Mouse (Mus musculus) thymus, adult 2 months (tissue): ENCODE measurements around the gene Uhrf1bp1l.

Source experiments
- CTCF ChIP-seq: fragments of 200-500 bp; IDR thresholded peaks from 2 replicates; pipeline ENCODE4 v1.5.1; 2012; ENCODE audit warnings: mild to moderate bottlenecking, control low read depth, low read length, moderate library complexity, borderline replicate concordance; ENCODE audit not compliant: control insufficient read depth, poor library complexity, insufficient read depth; ENCODE audit errors: extremely low read depth
- POLR2A ChIP-seq: fragments of 200-500 bp; IDR thresholded peaks from 2 replicates; pipeline ENCODE4 v1.6.1; 2012; ENCODE audit warnings: mild to moderate bottlenecking, low read length, control low read depth, moderate library complexity; ENCODE audit not compliant: control insufficient read depth, poor library complexity, insufficient read depth; ENCODE audit errors: extremely low read depth

GRCm38 (mm10) chr10:89746581-89746980 lies 1.8 kb downstream of the Uhrf1bp1l start:
- no peak for TF ChIP-seq CTCF
- no peak for TF ChIP-seq POLR2A
